Mouse (Mus musculus): ENCODE measurements around the gene Nampt. TPM values are rescaled to one million over a fixed set of nuclear protein-coding genes. Genes with fewer than 3 reads are reported as not detected.
"Not testable (repeated sequence)": the region's sequence is repeated elsewhere in the genome, so short reads cannot be mapped to it uniquely, and the experiment has no call there.

The Nampt gene
- polyA plus RNA-seq, 1 experiment: 35.7 TPM

DNA sequence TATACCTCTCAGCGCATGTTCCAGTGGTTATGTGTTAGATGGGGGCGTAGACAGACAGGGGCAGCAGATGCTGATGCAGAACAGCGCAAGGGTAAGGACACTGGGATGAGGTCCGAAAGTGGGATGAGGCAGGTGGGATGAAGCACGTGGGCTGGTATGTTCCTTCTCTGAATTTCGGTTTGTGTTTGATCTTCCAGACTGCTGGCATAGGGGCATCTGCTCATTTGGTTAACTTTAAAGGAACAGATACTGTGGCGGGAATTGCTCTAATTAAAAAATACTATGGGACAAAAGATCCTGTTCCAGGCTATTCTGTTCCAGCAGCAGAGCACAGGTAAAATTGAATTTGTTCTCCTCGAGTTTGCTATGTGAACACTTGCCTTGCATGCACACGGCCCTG lies 19.6 kb downstream of the Nampt start:
- DNase-seq (ENCODE audit: extremely low spot score in 1 of 2, low spot score in 1 of 2): no peak

DNA sequence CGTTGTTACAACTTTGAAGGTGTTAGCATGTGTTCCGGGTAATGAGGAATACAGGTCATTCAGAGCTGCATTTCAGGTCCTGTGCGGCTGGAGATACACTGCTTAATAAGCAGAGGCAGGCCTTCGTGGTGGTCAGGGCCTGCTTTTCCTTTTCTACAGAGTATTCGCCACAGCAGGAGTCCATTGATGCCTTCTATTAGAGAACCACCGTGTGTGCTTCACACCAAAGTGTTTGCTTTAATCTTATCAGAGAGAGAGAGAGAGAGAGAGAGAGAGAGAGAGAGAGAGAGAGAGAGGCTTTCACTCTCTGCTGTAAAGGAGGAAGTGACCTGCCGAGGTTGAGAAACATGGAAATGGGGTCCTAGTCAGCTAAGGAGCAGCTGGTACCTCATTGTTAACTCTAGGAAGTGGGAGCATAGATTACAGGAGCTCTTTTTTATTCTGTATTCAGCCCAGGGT lies 22.1 kb downstream of the Nampt start:
- DNase-seq (ENCODE audit: extremely low spot score in 1 of 2, low spot score in 1 of 2): no peak

DNA sequence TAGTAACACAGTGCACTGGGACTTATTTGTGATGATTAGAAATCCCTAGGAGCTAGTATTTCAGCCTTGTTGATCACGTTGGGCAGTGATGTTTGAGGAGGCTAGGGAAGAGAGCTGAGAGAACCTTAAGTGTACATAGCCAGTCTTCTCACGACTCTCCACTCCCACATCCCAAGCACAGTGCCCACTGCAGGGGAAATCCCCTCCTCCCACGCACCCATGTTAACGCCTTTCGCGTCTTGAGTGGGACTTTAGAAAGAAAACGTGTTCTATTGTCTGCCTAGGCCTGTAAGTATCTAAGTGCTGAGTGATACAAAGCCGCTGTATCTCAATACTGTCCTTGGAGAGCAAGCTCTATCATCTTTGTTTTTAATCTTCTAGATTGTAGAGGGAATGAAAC lies 27.0 kb downstream of the Nampt start:
- DNase-seq (ENCODE audit: extremely low spot score in 1 of 2, low spot score in 1 of 2): no peak

DNA sequence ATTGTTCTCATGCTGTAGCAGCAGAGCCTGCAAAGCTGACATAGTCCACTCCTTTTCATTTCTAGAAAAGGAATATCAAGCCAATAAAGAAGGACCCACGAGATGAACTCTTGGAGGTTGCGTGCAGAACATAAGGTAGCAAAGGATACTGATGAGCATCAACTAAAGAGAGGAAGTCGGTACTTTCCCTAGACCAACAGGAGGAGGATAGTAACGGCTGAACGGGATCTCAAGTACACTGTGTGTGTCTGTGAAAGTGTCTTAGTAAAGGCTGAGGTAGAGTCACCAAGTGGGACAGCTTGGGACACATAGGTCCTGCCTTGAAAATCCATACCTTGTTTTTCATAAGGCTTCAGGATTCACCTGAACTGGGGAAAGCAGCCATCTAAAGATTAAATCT lies 34.4 kb downstream of the Nampt start:
- no peak for DNase-seq (ENCODE audit: extremely low spot score in 1 of 2, low spot score in 1 of 2)

DNA sequence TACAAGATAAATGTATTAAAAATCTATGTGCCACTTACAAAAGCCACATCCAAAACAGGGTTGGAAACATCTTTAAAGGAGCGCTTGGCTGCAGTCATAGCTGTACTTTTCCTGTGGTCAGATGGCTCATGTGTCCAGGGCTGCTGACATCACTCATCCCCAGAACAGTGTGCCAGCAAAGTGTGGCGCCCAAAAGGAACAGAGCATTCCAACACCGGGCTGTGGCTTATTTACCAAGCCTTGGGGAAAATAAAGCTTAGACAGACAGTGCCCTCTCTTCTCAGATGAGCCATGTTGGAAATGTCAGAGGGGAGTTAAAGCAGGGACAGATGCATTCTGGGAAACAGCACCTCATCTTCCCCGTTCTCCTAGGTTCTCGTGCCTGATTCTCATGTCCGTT lies 35.5 kb downstream of the Nampt start:
- no peak for DNase-seq (ENCODE audit: extremely low spot score in 1 of 2, low spot score in 1 of 2)

- DNase-seq (ENCODE audit: extremely low spot score in 1 of 2, low spot score in 1 of 2): no peak
These were observed 36.1 kb downstream of the Nampt start for GRCm38 (mm10) chr12:32855398-32855797.

GRCm38 (mm10) chr12:32856707-32857511 lies 37.6 kb downstream of the Nampt start:
- DNase-seq (ENCODE audit: extremely low spot score in 1 of 2, low spot score in 1 of 2): no peak

DNA sequence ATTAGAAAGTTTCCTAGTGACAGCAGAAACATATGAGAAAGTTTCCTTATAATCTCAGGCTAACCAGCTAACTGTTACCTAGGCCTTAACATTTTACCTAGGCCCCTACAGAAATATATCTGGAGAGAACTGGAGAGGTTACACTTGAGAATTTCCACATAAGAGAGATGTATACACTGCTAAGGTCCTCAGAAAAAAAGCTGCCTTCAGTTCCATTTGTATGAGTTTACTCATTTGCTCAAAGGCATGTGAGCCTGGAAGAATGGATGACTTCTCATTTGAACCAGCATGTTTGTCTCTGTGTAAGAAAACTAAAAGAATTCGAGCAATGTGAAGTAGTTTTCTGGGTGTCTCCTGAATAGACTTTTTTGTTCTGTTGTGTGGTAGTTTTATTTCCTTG lies 39.1 kb downstream of the Nampt start:
- DNase-seq (ENCODE audit: extremely low spot score in 1 of 2, low spot score in 1 of 2): no peak

DNA sequence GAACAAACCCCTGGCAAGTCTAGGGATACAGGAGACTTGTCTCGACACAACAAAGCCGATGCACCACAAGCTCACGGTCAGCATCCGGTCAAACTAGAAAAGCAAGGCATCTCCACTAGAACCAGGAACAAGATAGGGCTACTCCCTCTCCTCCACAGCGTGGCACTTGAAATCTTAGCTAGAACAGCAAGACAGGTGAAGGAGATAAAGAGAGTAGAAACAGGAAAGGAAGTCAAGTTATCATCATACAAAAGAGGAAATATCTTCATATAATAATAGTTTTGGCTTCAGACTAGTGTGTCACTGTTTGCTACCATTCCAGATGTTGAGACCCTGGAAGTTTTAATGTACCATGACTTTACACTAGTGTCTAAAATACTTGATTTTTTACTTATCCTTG lies 41.5 kb downstream of the Nampt start:
- no peak for DNase-seq (ENCODE audit: extremely low spot score in 1 of 2, low spot score in 1 of 2)

DNA sequence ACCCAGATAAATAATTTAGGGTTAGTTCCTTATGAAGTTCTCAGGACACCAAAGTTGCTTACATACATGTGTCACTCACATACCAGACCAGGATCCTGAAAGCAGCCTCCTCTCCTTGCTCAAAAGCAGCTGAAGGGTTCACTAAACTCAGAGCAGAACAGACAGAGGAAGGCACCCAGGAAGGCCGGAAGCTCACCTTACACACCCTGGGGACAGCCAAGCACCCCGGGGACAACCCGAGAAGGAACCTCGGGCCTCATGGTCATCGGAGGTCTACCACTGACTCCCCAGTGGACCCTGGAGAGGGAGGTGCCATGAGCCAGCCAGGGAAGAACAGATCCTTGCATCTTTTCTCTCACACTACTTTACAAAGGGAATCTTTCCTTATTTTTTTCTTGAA lies 51.5 kb downstream of the Nampt start:
- DNase-seq (ENCODE audit: extremely low spot score in 1 of 2, low spot score in 1 of 2): no peak

- DNase-seq (ENCODE audit: extremely low spot score in 1 of 2, low spot score in 1 of 2): no peak
These were observed 58.2 kb downstream of the Nampt start for GRCm38 (mm10) chr12:32877500-32877899.

DNA sequence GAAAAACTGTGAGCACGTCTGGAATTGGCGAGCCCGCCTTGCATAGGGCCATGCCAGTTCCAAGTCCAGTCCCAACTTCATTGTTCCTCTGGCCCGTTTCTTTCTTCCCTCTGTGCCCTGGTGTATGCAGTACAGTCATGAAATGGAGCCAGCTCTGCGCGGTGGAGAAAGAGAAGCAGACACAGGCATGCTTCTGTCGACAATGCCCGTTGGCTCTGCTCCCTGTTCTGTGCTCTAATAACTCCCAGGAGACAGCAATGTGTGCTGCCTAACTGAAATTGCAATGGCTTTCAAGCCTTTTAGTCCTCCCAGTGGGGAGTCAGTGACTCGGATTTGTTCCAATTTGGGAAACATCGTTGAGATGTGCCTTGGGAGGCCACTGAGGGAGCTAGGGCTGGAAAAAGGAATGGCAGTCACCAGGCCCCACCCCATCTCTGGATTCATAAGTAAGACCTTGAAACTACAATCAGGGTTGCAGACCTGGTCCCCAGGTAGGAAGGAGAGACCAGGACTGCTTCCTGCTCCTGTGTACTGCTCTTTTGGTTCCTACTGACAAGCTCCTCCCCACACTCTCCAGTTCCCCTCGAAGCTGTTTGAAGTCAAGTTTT lies 58.7 kb downstream of the Nampt start:
- DNase-seq (ENCODE audit: extremely low spot score in 1 of 2, low spot score in 1 of 2): no peak

- DNase-seq (ENCODE audit: extremely low spot score in 1 of 2, low spot score in 1 of 2): no peak
These were observed 60.0 kb downstream of the Nampt start for GRCm38 (mm10) chr12:32879371-32879770.

- DNase-seq (ENCODE audit: extremely low spot score in 1 of 2, low spot score in 1 of 2): no peak
These were observed 65.0 kb downstream of the Nampt start for GRCm38 (mm10) chr12:32884356-32884755.

- no peak for DNase-seq (ENCODE audit: extremely low spot score in 1 of 2, low spot score in 1 of 2)
These were observed 65.7 kb downstream of the Nampt start for GRCm38 (mm10) chr12:32885041-32885440.

DNA sequence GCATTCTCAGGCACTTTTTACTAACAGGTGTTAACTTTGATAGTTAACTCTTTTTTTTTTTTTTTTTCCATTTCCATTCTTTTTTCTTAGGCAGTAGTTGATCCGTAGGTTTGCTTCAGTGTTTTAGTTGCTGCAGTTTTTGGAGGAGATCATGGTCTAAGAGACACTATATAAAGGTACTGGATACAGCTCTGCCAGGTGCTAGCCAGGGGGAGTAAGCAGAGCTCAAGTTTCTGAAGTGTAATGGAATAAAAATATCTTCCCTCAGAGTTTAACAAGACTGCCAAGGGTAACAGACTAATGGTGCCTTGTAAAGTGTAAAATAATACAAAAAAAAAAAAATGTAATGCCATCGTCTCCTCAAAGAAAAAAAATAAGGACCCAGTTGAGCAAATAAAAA lies 67.0 kb downstream of the Nampt start:
- DNase-seq (ENCODE audit: extremely low spot score in 1 of 2, low spot score in 1 of 2): no peak

DNA sequence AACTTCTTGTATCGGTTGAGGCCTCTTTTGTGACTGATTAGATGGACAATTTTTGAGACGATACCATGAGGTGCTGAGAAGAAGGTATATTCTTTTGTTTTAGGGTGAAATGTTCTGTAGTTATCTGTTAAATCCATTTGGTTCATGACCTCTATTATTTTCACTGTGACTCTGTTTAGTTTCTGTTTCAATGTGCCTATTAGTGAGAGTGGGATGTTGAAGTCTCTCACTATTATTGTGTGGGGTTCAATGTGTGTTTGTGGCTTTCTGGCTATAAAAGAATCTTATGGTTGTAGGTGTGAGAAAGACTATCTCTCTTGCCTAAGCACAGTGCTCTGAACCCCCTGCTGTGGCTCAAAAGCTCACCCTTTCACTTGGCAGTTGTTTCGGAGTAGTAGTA lies 68.9 kb downstream of the Nampt start:
- no peak for DNase-seq (ENCODE audit: extremely low spot score in 1 of 2, low spot score in 1 of 2)

GRCm38 (mm10) chr12:32889846-32890245 lies 70.5 kb downstream of the Nampt start:
- DNase-seq (ENCODE audit: extremely low spot score in 1 of 2, low spot score in 1 of 2): no peak

DNA sequence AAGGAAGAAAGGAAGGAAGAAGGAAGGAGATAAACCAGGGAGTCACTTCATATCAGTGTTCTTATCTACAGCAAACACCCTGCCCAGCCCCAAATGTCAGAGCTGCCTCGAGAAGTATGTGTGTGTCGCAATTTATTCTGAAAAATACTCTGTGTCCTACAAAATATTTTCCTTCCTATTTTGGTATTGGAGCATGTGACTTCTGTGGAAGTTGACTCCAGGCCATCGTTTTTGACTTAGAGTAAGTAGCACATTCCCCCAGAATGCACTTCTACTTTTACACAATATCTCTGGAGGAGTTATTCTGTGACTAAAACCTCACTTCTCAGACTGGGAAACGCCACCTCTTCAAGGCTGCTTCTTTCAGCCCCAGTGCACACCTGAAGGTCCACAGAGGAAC lies 71.1 kb downstream of the Nampt start:
- DNase-seq (ENCODE audit: extremely low spot score in 1 of 2, low spot score in 1 of 2): no peak

- DNase-seq (ENCODE audit: extremely low spot score in 1 of 2, low spot score in 1 of 2): not testable (repeated sequence)
These were observed 71.9 kb downstream of the Nampt start for GRCm38 (mm10) chr12:32891271-32891670.

GRCm38 (mm10) chr12:32893212-32893611 lies 73.9 kb downstream of the Nampt start:
- DNase-seq (ENCODE audit: extremely low spot score in 1 of 2, low spot score in 1 of 2): no peak

- no peak for DNase-seq (ENCODE audit: extremely low spot score in 1 of 2, low spot score in 1 of 2)
These were observed 76.5 kb downstream of the Nampt start for GRCm38 (mm10) chr12:32895806-32896205.

Data from frontal cortex, adult 2 months (tissue).